Mouse (Mus musculus) right cerebral cortex, postnatal 10 days (tissue): Measurements from ENCODE around the gene Gtpbp2.

Experiments
- DNase-seq, 2 experiments: peaks; one replicate each; pipeline ENCODE4 v3.0.0; 2021; ENCODE audit warnings: low spot score in 2 of 2

Gtpbp2 gene

GRCm38 (mm10) chr17:46154336-46154735 is 6.5 kb upstream of the Gtpbp2 start:
- DNase-seq, result no peak

GRCm38 (mm10) chr17:46156680-46157079 is 4.2 kb upstream of the Gtpbp2 start:
- DNase-seq, result no peak

GRCm38 (mm10) chr17:46157131-46157530 is 3.7 kb upstream of the Gtpbp2 start:
- no peak for DNase-seq

GRCm38 (mm10) chr17:46159236-46159635 is 1.6 kb upstream of the Gtpbp2 start:
- DNase-seq, result no peak

- DNase-seq, result peak; percentile 90 to 91
Measured at GRCm38 (mm10) chr17:46160090-46160662, 656 bp upstream of the Gtpbp2 start.

- peak in 1 of 2 experiments; percentile 64 for DNase-seq
Measured at GRCm38 (mm10) chr17:46161179-46161578, 347 bp downstream of the Gtpbp2 start.

- DNase-seq, result no peak
Measured at GRCm38 (mm10) chr17:46161710-46162109, 878 bp downstream of the Gtpbp2 start.

GRCm38 (mm10) chr17:46162551-46162950 is 1.7 kb downstream of the Gtpbp2 start:
- DNase-seq, result no peak

- DNase-seq, result no peak
Measured at GRCm38 (mm10) chr17:46162951-46163421, 2.2 kb downstream of the Gtpbp2 start.

GRCm38 (mm10) chr17:46164301-46164700 is 3.5 kb downstream of the Gtpbp2 start:
- no peak for DNase-seq

GRCm38 (mm10) chr17:46164791-46165190 is 4.0 kb downstream of the Gtpbp2 start:
- no peak for DNase-seq

GRCm38 (mm10) chr17:46165460-46165859 is 4.6 kb downstream of the Gtpbp2 start:
- no peak for DNase-seq

- DNase-seq, result no peak
Measured at GRCm38 (mm10) chr17:46166270-46166669, 5.4 kb downstream of the Gtpbp2 start.

- no peak for DNase-seq
Measured at GRCm38 (mm10) chr17:46167014-46167413, 6.2 kb downstream of the Gtpbp2 start.

GRCm38 (mm10) chr17:46168318-46168717 is 7.5 kb downstream of the Gtpbp2 start:
- DNase-seq, result no peak

GRCm38 (mm10) chr17:46168768-46169167 is 7.9 kb downstream of the Gtpbp2 start:
- no peak for DNase-seq

GRCm38 (mm10) chr17:46170538-46170937 is 9.7 kb downstream of the Gtpbp2 start:
- no peak for DNase-seq

GRCm38 (mm10) chr17:46182273-46182672 is 21.4 kb downstream of the Gtpbp2 start:
- no peak for DNase-seq

- DNase-seq, result no peak
Measured at GRCm38 (mm10) chr17:46188829-46189228, 28.0 kb downstream of the Gtpbp2 start.

- DNase-seq, result no peak
Measured at GRCm38 (mm10) chr17:46201151-46201550, 40.3 kb downstream of the Gtpbp2 start.

- DNase-seq, result peak; percentile 94 to 95
Measured at GRCm38 (mm10) chr17:46202421-46203071, 41.7 kb downstream of the Gtpbp2 start, which contains the start of the genes Polh and Xpo5. Gene Polh (minus strand): TSS chr17:46202645. Gene Xpo5 (plus strand): TSS chr17:46202782.

GRCm38 (mm10) chr17:46203078-46203477 is 42.2 kb downstream of the Gtpbp2 start:
- peak; percentile 48 to 52 for DNase-seq

GRCm38 (mm10) chr17:46206676-46207075 is 45.8 kb downstream of the Gtpbp2 start:
- no peak for DNase-seq
